Mouse (Mus musculus) kidney, adult 11 months (tissue): ENCODE data around the gene Rasip1.

Source experiments
- DNase-seq: peaks from one replicate; pipeline ENCODE4 v3.0.0; 2022

The Rasip1 gene

GRCm38 (mm10) chr7:45627261-45627660, at the start of gene Rasip1:
Rasip1 (plus strand) TSS chr7:45627488.
- peak; percentile 53 for DNase-seq

- no peak for DNase-seq
These were observed 41.4 kb upstream of the Rasip1 start for GRCm38 (mm10) chr7:45585923-45586322.

GRCm38 (mm10) chr7:45587631-45588592, 39.4 kb upstream of the Rasip1 start:
- DNase-seq = no peak

GRCm38 (mm10) chr7:45589173-45589572, 38.1 kb upstream of the Rasip1 start:
- DNase-seq = peak; percentile 97

- no peak for DNase-seq
These were observed 37.4 kb upstream of the Rasip1 start for GRCm38 (mm10) chr7:45589898-45590297.

GRCm38 (mm10) chr7:45590874-45591273, 36.4 kb upstream of the Rasip1 start:
- DNase-seq = no peak

GRCm38 (mm10) chr7:45591880-45592279, 35.4 kb upstream of the Rasip1 start:
- DNase-seq = no peak

- no peak for DNase-seq
These were observed 34.0 kb upstream of the Rasip1 start for GRCm38 (mm10) chr7:45593118-45593815.

GRCm38 (mm10) chr7:45595176-45595575, 32.1 kb upstream of the Rasip1 start:
- DNase-seq = no peak

GRCm38 (mm10) chr7:45596107-45596506, 31.2 kb upstream of the Rasip1 start:
- no peak for DNase-seq

- no peak for DNase-seq
These were observed 30.3 kb upstream of the Rasip1 start for GRCm38 (mm10) chr7:45597013-45597412.

GRCm38 (mm10) chr7:45597527-45597926, 29.8 kb upstream of the Rasip1 start:
- DNase-seq = peak; percentile 71

- DNase-seq = no peak
These were observed 28.1 kb upstream of the Rasip1 start for GRCm38 (mm10) chr7:45598960-45599879.

- DNase-seq = no peak
These were observed 21.5 kb upstream of the Rasip1 start for GRCm38 (mm10) chr7:45605704-45606289.

GRCm38 (mm10) chr7:45609511-45609910, 17.8 kb upstream of the Rasip1 start:
- DNase-seq = no peak

- no peak for DNase-seq
These were observed 11.0 kb upstream of the Rasip1 start for GRCm38 (mm10) chr7:45616277-45616676.

- no peak for DNase-seq
These were observed 10.1 kb upstream of the Rasip1 start, which contains the start of gene Fut1 for GRCm38 (mm10) chr7:45617042-45617695. Fut1 (plus strand) TSS chr7:45617289.

- no peak for DNase-seq
These were observed 9.0 kb upstream of the Rasip1 start for GRCm38 (mm10) chr7:45618316-45618715.

- DNase-seq = no peak
These were observed 7.7 kb upstream of the Rasip1 start for GRCm38 (mm10) chr7:45619592-45619991.

- DNase-seq = no peak
These were observed 5.8 kb upstream of the Rasip1 start, which contains the start of gene Izumo1 for GRCm38 (mm10) chr7:45621443-45621842. Izumo1 (plus strand) TSS chr7:45621811.

- no peak for DNase-seq
These were observed 3.8 kb upstream of the Rasip1 start for GRCm38 (mm10) chr7:45623507-45623906.

- DNase-seq = no peak
These were observed 2.6 kb upstream of the Rasip1 start for GRCm38 (mm10) chr7:45624718-45625117.
